Comparison of ENCODE assay signal across 24 mouse cellular contexts in genomic region chr7:115474115-115474514, GRCm38 (mm10).
A peak's percentile ranks its signal among the peaks of the same experiment; 100 is the strongest.
DNase-seq lines count a peak whose midpoint lies in the region; ATAC-seq lines count a peak whose summit lies in the region.
"Had no signal": no experiment of that assay in that cellular context is flagged by ENCODE, and none has a peak within 500 bp of the region (broad histone marks: within the 10 kb centered on the region; RNA-seq: fewer than 3 reads in every experiment).

No protein-coding gene starts in this region.

- peak; percentile 34 for ATAC-seq in frontal cortex, adult (ENCODE audit: low TSS enrichment)
- ATAC-seq: forebrain, embryonic 15.5 days; hindbrain, embryonic 16.5 days; midbrain, embryonic 16.5 days; Patski had no signal

- no peak for DNase-seq in frontal cortex, postnatal 25 days (ENCODE audit: low spot score in 2 of 2)
- peak; percentile 14 to 30 for DNase-seq in left cerebral cortex, adult 9 months (ENCODE audit: low spot score in 2 of 2)
- no peak for DNase-seq in left cerebral cortex, postnatal 4 days
- peak; percentile 14 to 18 for DNase-seq in right cerebral cortex, postnatal 36 days (ENCODE audit: low spot score in 2 of 2)
- no peak for DNase-seq in right cerebral cortex, postnatal 10 days (ENCODE audit: low spot score in 2 of 2)
- DNase-seq in brain, adult 2 months (ENCODE audit: low read depth, low spot score): peak; percentile 53
- no peak for DNase-seq in embryo, embryonic 10 days (ENCODE audit: low spot score)
- DNase-seq: adrenal gland, postnatal 10 days; cerebellum, adult 11 months; cerebellum, adult 9-10 months; cerebellum, postnatal 36 days; embryo, embryonic 11 days; gastrocnemius, postnatal 10 days; heart, postnatal 14 days; kidney, adult 18-20 months; kidney, postnatal 25 days; lung, postnatal 36 days; right cerebral cortex, postnatal 25 days; thymus, postnatal 14 days had no signal

- intact Hi-C loops in left cerebral cortex, postnatal 4 days (cut with DNase I): no loop called here

Comparison
In these comparisons a context has a peak if more than half of its experiments do, and no peak if none do; other contexts are left out.
1. DNase-seq: peak in left cerebral cortex, adult 9 months (2 of 2), right cerebral cortex, postnatal 36 days (2 of 2) and brain, adult 2 months (single experiment); none in frontal cortex, postnatal 25 days (0 of 2), left cerebral cortex, postnatal 4 days (single experiment), right cerebral cortex, postnatal 10 days (0 of 2) and embryo, embryonic 10 days (single experiment).